Mouse (Mus musculus) cortical plate, adult 2 months (tissue): ENCODE measurements around the gene Gm37240.

Experiments used
- CTCF ChIP-seq: fragments of 200-500 bp; IDR thresholded peaks from 2 replicates; pipeline ENCODE4 v1.5.1; 2011; ENCODE audit warnings: mild to moderate bottlenecking, control low read depth, low read length; ENCODE audit not compliant: insufficient read depth; ENCODE audit errors: extremely low read depth
- POLR2A ChIP-seq: fragments of 200-500 bp; IDR thresholded peaks from 2 replicates; pipeline ENCODE4 v1.6.1; 2011; ENCODE audit warnings: mild to moderate bottlenecking, low read length, control low read depth; ENCODE audit not compliant: insufficient read depth; ENCODE audit errors: extremely low read depth

DNA sequence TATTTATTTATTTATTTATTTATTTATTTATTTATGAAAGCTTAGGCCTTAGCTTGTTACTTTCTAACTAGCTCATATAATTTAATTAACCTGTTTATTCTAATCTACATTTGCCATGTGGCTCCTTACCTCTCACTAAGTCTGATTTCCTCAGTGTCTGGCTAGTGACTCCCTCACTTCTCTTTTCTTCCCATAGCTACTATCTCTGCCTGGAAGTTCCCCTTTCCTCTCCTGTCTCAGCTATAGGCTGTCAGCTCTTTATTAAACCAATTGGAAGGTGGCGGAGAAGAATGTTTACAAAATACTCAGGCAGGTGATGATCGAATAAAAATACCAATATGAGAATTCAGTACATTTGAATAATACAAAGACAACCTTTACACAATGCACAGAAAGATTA lies 1044.5 kb downstream of the Gm37240 start:
- TF ChIP-seq CTCF (no peak), POLR2A (no peak)
